Mouse (Mus musculus): Measurements from ENCODE around the gene St3gal5. TPM values are rescaled to one million over a fixed set of nuclear protein-coding genes. Genes with fewer than 3 reads are reported as not detected.

Gene St3gal5
- polyA plus RNA-seq, 1 experiment from 2014 or later: 72.4 TPM

DNA sequence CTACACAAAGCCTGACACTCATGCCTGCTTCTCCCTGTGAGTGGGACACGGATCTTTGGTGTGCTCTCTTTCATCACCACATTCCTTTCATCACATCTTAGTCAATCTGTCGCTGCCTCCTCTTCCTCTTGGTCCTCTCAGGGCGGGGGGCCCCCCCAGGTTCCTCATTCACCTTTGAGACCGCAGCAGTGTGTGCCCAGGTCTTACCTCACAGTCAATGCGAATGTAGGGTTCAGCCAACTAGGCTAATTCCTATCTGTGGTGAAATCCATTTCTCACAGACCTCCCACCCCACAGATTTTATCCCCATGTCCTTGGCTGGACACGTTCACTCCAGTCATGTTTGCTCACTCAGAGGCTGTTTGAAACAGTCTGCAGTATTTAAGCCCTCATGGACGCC is 17.5 kb downstream of the St3gal5 start:
- no peak overlapping the region for H3K27ac ChIP-seq (ENCODE audit: low read depth, low read length)
- H3K9ac ChIP-seq (ENCODE audit: low read depth, low read length): no peak overlapping the region
- no peak for ATAC-seq (replicated peaks; ENCODE audit: insufficient number of reproducible peaks, low FRiP score, low TSS enrichment)

DNA sequence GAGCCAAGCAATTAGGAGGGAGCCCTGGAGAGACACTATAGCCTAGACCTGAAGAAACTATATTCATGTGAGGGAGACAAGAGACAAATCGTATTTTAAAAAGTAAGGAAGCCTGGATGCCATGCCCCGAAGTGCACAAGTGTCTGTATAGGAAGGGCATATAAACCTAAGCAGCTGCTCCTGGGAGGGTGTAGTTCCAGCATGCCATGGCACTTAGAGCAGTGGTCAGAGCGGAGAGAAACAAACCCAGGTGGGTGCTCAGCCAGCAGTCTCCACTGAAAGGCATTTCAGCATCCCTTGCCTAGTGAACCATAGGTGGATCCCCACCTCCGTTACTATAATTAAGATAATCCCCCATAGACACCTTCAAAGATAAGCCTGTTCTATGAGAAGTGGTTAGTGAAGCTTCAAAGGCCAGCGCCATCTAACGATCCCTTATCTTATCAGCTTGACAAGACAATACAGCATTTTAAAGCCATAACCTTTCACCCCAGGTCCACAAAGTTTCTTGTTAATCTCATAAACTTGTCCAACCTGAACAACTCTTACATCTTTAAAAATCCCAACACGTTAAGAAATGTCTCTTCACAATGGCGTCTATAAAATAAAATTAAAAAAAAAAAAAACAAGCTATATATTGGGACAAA is 20.1 kb downstream of the St3gal5 start:
- H3K27me3 ChIP-seq (ENCODE audit: control insufficient read depth, insufficient read depth, low read length): no peaks in the 10 kb centered on the region
- H3K9ac ChIP-seq (ENCODE audit: low read depth, low read length): no peak overlapping the region
- no peak overlapping the region for H3K4me2 ChIP-seq
- no peaks in the 10 kb centered on the region for H3K36me3 ChIP-seq (ENCODE audit: control insufficient read depth, insufficient read depth, low read length)
- H3K27ac ChIP-seq (ENCODE audit: low read depth, low read length): no peak overlapping the region
- H3K4me1 ChIP-seq (ENCODE audit: control insufficient read depth, insufficient read depth, low read length): peaks cover 9% of the 10 kb centered on the region
- 56% methylated on average over 8 of the region's 8 CpGs for WGBS (ENCODE audit: insufficient replicate concordance)
- H3K4me3 ChIP-seq (ENCODE audit: low read depth, low read length): no peak overlapping the region
- no peak for ATAC-seq (replicated peaks; ENCODE audit: insufficient number of reproducible peaks, low FRiP score, low TSS enrichment)
- no peaks in the 10 kb centered on the region for H3K9me3 ChIP-seq (replicated peaks; ENCODE audit: control insufficient read depth, low read length)

More for the DNA sequence above, 17.5 kb downstream of the St3gal5 start:
- no peaks in the 10 kb centered on the region for H3K9me3 ChIP-seq (replicated peaks; ENCODE audit: control insufficient read depth, low read length)
- no peak overlapping the region for H3K4me2 ChIP-seq
- no peak overlapping the region for H3K4me3 ChIP-seq (ENCODE audit: low read depth, low read length)
- H3K27me3 ChIP-seq (ENCODE audit: control insufficient read depth, insufficient read depth, low read length): no peaks in the 10 kb centered on the region
- WGBS (ENCODE audit: insufficient replicate concordance): 69% methylated on average over 7 of the region's 7 CpGs
- H3K36me3 ChIP-seq (ENCODE audit: control insufficient read depth, insufficient read depth, low read length): no peaks in the 10 kb centered on the region
- peaks cover 11% of the 10 kb centered on the region for H3K4me1 ChIP-seq (ENCODE audit: control insufficient read depth, insufficient read depth, low read length)

DNA sequence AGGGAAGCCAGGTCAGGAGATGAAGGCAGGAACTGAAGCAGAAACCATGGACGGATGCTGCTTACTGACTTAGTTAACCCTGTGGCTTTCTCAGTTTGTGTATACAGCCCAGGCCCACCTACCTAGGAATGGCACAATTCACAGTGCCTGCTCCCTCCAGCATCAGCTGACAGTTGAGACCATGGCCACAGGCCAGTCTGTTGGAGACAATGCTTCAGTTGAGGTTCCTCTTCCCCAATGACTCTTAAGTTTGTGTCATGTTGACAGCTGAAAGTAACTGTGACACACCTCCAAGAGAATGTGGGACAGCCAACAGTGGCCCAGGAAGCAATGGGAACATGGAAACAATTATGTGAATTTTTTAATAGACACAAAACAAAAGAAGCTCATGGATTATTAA is 22.5 kb downstream of the St3gal5 start:
- Histone ChIP-seq H3K9ac (ENCODE audit: low read depth, low read length) (no peak overlapping the region), H3K4me3 (ENCODE audit: low read depth, low read length) (no peak overlapping the region), H3K4me1 (ENCODE audit: control insufficient read depth, insufficient read depth, low read length) (0 out of 2 replicates have a peak, but pooled peaks cover 3% of the 10 kb centered on the region), H3K9me3 (replicated peaks; ENCODE audit: control insufficient read depth, low read length) (no peaks in the 10 kb centered on the region), H3K27me3 (ENCODE audit: control insufficient read depth, insufficient read depth, low read length) (no peaks in the 10 kb centered on the region), H3K36me3 (ENCODE audit: control insufficient read depth, insufficient read depth, low read length) (no peaks in the 10 kb centered on the region), H3K27ac (ENCODE audit: low read depth, low read length) (no peak overlapping the region), H3K4me2 (no peak overlapping the region)
- no peak for ATAC-seq (replicated peaks; ENCODE audit: insufficient number of reproducible peaks, low FRiP score, low TSS enrichment)
- 77% methylated on average over 1 of the region's 1 CpGs for WGBS (ENCODE audit: insufficient replicate concordance)

DNA sequence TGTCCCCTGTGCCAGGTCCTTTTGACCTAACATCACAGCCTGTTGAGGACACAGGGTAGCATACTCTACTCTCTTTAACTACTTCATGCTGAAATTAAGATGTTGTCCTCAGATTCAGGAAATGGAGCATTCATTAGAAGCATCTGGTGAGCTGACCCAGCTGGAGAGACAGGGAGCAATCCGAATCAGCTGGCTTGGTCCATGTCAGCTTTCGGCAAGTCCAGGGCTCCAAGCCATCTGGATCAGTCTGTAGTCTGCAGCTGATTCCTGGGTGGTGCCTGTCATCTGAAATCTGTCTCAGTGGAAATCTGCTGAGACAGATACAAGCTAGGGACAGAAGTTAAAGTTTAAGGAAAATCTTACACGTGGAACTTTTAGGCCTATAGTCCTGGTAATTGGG is 23.9 kb downstream of the St3gal5 start:
- H3K9me3 ChIP-seq (replicated peaks; ENCODE audit: control insufficient read depth, low read length): no peaks in the 10 kb centered on the region
- no peak overlapping the region for H3K9ac ChIP-seq (ENCODE audit: low read depth, low read length)
- H3K4me1 ChIP-seq (ENCODE audit: control insufficient read depth, insufficient read depth, low read length): no peaks in the 10 kb centered on the region
- H3K27ac ChIP-seq (ENCODE audit: low read depth, low read length): no peak overlapping the region
- no peak overlapping the region for H3K4me3 ChIP-seq (ENCODE audit: low read depth, low read length)
- no peaks in the 10 kb centered on the region for H3K36me3 ChIP-seq (ENCODE audit: control insufficient read depth, insufficient read depth, low read length)
- ATAC-seq (replicated peaks; ENCODE audit: insufficient number of reproducible peaks, low FRiP score, low TSS enrichment): no peak
- WGBS (ENCODE audit: insufficient replicate concordance): 66% methylated on average over 3 of the region's 3 CpGs
- no peaks in the 10 kb centered on the region for H3K27me3 ChIP-seq (ENCODE audit: control insufficient read depth, insufficient read depth, low read length)
- H3K4me2 ChIP-seq: no peak overlapping the region

DNA sequence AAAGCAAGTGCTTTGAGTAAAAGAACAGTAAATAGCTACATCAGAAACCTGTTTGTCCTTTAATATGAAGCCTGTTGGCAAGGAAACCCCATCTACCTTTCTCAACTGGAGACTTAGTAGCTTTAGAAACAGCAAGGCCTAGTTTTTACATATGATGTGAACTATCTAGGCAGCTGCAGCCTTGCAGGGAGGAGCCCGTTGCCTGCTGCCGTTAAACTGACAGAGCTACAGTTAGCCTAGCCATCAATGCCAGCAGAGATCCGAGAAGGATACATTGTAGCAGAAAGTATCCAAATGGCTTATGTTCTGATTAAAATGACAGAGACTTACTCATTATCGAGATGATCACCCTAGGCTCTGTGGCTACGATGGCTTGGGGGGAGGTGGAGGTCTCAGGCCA is 25.1 kb downstream of the St3gal5 start:
- no peak overlapping the region for H3K4me3 ChIP-seq (ENCODE audit: low read depth, low read length)
- H3K4me1 ChIP-seq (ENCODE audit: control insufficient read depth, insufficient read depth, low read length): no peaks in the 10 kb centered on the region
- WGBS (ENCODE audit: insufficient replicate concordance): 86% methylated on average over 5 of the region's 5 CpGs
- H3K9ac ChIP-seq (ENCODE audit: low read depth, low read length): no peak overlapping the region
- no peaks in the 10 kb centered on the region for H3K9me3 ChIP-seq (replicated peaks; ENCODE audit: control insufficient read depth, low read length)
- no peak overlapping the region for H3K4me2 ChIP-seq
- H3K36me3 ChIP-seq (ENCODE audit: control insufficient read depth, insufficient read depth, low read length): no peaks in the 10 kb centered on the region
- no peak overlapping the region for H3K27ac ChIP-seq (ENCODE audit: low read depth, low read length)
- ATAC-seq (replicated peaks; ENCODE audit: insufficient number of reproducible peaks, low FRiP score, low TSS enrichment): no peak
- H3K27me3 ChIP-seq (ENCODE audit: control insufficient read depth, insufficient read depth, low read length): no peaks in the 10 kb centered on the region

DNA sequence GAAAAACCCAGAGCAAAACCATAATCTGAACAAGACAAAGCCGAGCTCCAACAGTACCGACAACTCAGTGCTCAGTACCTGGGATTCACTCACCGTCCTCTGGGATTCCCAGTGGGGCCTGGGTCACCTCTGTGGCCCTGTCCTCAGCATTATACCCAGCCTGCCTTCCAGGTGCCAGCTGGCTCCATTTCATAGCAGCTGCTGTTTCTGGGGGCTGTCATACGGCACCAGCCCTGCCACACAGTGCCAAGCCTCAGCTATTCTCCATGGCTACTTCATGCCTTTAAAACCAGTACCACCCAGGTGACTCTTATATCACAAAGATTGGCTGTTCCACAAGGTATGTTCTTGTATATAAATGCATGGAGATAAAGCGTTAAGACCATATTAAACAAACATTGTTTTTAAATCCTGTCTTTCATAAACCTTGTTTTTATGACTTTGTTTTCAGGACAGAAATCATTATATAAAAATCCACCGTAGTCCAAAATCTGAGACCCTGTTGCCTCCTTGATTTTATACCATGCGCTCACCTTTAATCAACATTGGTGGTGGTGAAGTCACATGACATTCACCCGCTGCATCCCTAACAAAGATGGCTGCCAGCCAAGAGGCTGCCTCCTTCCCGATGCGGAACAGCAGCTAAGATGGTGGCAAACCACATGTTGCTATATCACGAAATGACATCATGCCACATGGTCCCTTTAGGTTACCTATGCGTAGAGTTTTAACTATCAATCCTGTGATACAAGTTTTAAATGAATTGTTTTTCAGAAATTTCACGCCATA is 27.1 kb downstream of the St3gal5 start:
- Histone ChIP-seq H3K27me3 (ENCODE audit: control insufficient read depth, insufficient read depth, low read length) (no peaks in the 10 kb centered on the region), H3K4me1 (ENCODE audit: control insufficient read depth, insufficient read depth, low read length) (no peaks in the 10 kb centered on the region), H3K4me2 (no peak overlapping the region), H3K27ac (ENCODE audit: low read depth, low read length) (no peak overlapping the region), H3K9me3 (replicated peaks; ENCODE audit: control insufficient read depth, low read length) (no peaks in the 10 kb centered on the region), H3K36me3 (ENCODE audit: control insufficient read depth, insufficient read depth, low read length) (peaks cover 4% of the 10 kb centered on the region; the same call in 1 of the 2 replicates), H3K9ac (ENCODE audit: low read depth, low read length) (no peak overlapping the region), H3K4me3 (ENCODE audit: low read depth, low read length) (no peak overlapping the region)
- WGBS (ENCODE audit: insufficient replicate concordance): 94% methylated on average over 13 of the region's 13 CpGs
- ATAC-seq (replicated peaks; ENCODE audit: insufficient number of reproducible peaks, low FRiP score, low TSS enrichment): no peak

DNA sequence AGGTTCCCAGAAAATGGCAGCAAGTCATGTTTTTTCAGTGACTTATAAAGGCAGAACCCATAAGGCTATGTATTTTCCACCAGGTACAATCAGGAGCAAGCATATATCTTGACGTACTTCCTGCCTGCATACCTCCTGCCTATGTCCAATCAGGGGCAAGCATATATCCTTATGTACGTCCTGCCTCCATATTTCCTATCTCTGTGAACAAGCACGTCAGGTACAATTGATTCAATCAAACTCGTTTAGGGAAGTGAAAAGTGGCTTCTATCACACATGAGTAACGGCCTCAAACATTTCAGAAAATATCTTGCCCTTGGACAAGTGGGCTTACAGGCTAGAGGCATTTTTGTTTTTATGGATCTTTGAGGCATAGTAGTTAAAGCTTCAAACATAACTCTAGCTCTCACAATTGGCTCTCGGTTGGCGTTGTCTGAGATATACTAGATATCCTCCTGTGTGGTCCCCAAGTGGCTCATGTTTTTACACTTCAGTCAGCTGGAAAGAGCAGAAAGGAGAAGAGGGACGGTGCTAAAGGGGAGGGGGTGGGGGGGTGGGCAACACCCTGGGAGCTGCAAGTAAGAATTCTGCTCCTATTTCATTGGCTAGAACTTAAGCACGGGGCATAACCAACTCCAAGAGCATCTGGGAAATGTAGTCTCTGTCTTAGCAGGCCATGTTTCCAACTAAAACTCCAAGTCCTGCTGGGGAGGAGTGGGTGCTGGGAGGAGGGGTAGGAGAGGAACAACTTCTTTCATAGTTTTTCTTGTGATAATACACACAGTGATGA is 28.9 kb downstream of the St3gal5 start:
- H3K4me3 ChIP-seq (ENCODE audit: low read depth, low read length): no peak overlapping the region
- 71% methylated on average over 9 of the region's 9 CpGs for WGBS (ENCODE audit: insufficient replicate concordance)

DNA sequence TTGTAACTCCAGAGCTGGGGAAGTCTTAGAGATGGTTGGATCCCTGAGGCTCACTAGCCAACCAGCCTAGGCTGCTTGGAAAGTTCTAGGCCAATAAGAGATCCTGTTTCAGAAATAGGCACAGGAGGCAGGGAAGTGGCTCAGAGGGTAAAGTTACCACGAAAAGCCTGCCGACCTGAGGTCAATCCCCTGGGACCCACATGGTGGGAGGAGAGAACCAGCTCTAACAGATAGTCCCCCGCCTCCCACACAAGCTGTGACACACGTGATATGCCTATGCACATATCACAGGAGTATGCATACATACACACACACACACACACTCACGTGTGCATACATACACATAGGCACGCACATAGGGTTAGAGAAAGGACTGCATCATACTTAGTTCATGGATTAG is 32.7 kb downstream of the St3gal5 start:
- Histone ChIP-seq H3K36me3 (ENCODE audit: control insufficient read depth, insufficient read depth, low read length) (peaks cover 22% of the 10 kb centered on the region), H3K9ac (ENCODE audit: low read depth, low read length) (no peak overlapping the region), H3K4me1 (ENCODE audit: control insufficient read depth, insufficient read depth, low read length) (peaks cover 8% of the 10 kb centered on the region; the same call in 1 of the 2 replicates), H3K27me3 (ENCODE audit: control insufficient read depth, insufficient read depth, low read length) (no peaks in the 10 kb centered on the region), H3K9me3 (replicated peaks; ENCODE audit: control insufficient read depth, low read length) (no peaks in the 10 kb centered on the region), H3K27ac (ENCODE audit: low read depth, low read length) (no peak overlapping the region), H3K4me3 (ENCODE audit: low read depth, low read length) (no peak overlapping the region), H3K4me2 (no peak overlapping the region)
- WGBS (ENCODE audit: insufficient replicate concordance): 85% methylated on average over 6 of the region's 6 CpGs
- no peak for ATAC-seq (replicated peaks; ENCODE audit: insufficient number of reproducible peaks, low FRiP score, low TSS enrichment)

More for the DNA sequence above, 28.9 kb downstream of the St3gal5 start:
- H3K9me3 ChIP-seq (replicated peaks; ENCODE audit: control insufficient read depth, low read length): no peaks in the 10 kb centered on the region
- H3K4me2 ChIP-seq: no peak overlapping the region
- no peak for ATAC-seq (replicated peaks; ENCODE audit: insufficient number of reproducible peaks, low FRiP score, low TSS enrichment)
- H3K9ac ChIP-seq (ENCODE audit: low read depth, low read length): no peak overlapping the region
- no peaks in the 10 kb centered on the region for H3K27me3 ChIP-seq (ENCODE audit: control insufficient read depth, insufficient read depth, low read length)
- peaks cover 4% of the 10 kb centered on the region; the same call in 1 of the 2 replicates for H3K36me3 ChIP-seq (ENCODE audit: control insufficient read depth, insufficient read depth, low read length)
- H3K27ac ChIP-seq (ENCODE audit: low read depth, low read length): no peak overlapping the region
- no peaks in the 10 kb centered on the region for H3K4me1 ChIP-seq (ENCODE audit: control insufficient read depth, insufficient read depth, low read length)
